Mouse (Mus musculus) inflammation-experienced regulatory T-cells, adult 6 months (primary cell): ENCODE results near the gene Clec4b1. TPM values are rescaled to one million over a fixed set of nuclear protein-coding genes. Genes with fewer than 3 reads are reported as not detected.
"Not testable (repeated sequence)": the region's sequence is repeated elsewhere in the genome, so short reads cannot be mapped to it uniquely, and the experiment has no call there.

ENCODE experiments used
- ATAC-seq: one replicate; pipeline ENCODE4 v1.8.0; 2017
- polyA plus RNA-seq, 3 experiments: library from polyadenylated mRNA; unstranded; fragments of 100-300 nt; shearing (Covaris generic); gene quantifications; one replicate each; pipeline ENCODE4 v1.2.1; 2017

Clec4b1 gene
- polyA plus RNA-seq, result not detected

- ATAC-seq, result no peak
Measured at GRCm38 (mm10) chr6:123049742-123050372, at the start of gene Clec4b1. Gene Clec4b1, plus strand, starts transcription at chr6:123049962.

- ATAC-seq, result not testable (repeated sequence)
Measured at GRCm38 (mm10) chr6:123004696-123005095, 45.1 kb upstream of the Clec4b1 start.

- ATAC-seq, result no peak
Measured at GRCm38 (mm10) chr6:123005591-123005990, 44.2 kb upstream of the Clec4b1 start.

GRCm38 (mm10) chr6:123095125-123095843, 45.5 kb downstream of the Clec4b1 start:
- ATAC-seq, result no peak

DNA sequence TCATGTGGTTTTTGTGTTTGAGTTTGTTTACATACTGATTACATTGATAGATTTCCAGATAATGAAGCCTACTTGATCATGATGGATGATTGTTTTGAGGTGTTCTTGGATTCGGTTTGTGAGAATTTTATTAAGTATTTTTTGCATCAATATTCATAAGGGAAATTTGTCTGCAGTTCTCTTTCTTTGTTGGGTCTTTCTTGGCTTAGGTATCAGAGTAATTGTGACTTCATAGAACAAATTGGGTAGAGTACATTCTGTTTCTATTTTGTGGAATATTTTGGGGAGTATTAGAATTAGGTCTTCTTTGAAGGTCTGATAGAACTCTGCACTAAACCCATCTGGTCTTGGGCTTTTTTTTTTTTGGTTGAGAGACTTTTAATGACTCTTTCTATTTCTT, 56.4 kb downstream of the Clec4b1 start, which contains the start of gene Clec4a2:
Gene Clec4a2, plus strand, starts transcription at position 301 of the 400 bp plus-strand sequence.
- not testable (repeated sequence) for ATAC-seq

Other genes with a start within 250 kb of the Clec4b1 start
- gene Slc2a3, start 248.3 kb upstream of the Clec4b1 start, polyA plus RNA-seq, result 10 to 100 TPM; 59.4 to 80.7 (median 70.8) TPM
- gene Foxj2, start 230.0 kb upstream of the Clec4b1 start, polyA plus RNA-seq, result 10 to 100 TPM in 1 of 3 experiments, 1 to 10 TPM in 2; 6.6 to 10.9 (median 9.3) TPM
- under 1 TPM; 0.24 to 0.46 (median 0.38) TPM for gene C3ar1, start 193.8 kb upstream of the Clec4b1 start, polyA plus RNA-seq
- gene Necap1, start 175.5 kb upstream of the Clec4b1 start, polyA plus RNA-seq, result 10 to 100 TPM; 36.9 to 60.8 (median 55.5) TPM
- under 1 TPM in 2 of 3 experiments, not detected in 1; 0.79 to 0.99 TPM for gene Clec4a1, start 128.1 kb upstream of the Clec4b1 start, polyA plus RNA-seq
- under 1 TPM in 2 of 3 experiments, not detected in 1; 0.53 to 0.72 TPM for gene Clec4a3, start 97.4 kb upstream of the Clec4b1 start, polyA plus RNA-seq
- gene Clec4a4, start 59.6 kb upstream of the Clec4b1 start, polyA plus RNA-seq, result under 1 TPM in 1 of 3 experiments, not detected in 2; 0.88 TPM
- gene Clec4a2, start 56.5 kb downstream of the Clec4b1 start, polyA plus RNA-seq, result not detected
- not detected for gene Clec4b2, start 122.9 kb downstream of the Clec4b1 start, polyA plus RNA-seq
- gene Clec4n, start 179.9 kb downstream of the Clec4b1 start, polyA plus RNA-seq, result under 1 TPM in 1 of 3 experiments, not detected in 2; 0.40 TPM
- gene Clec4d, start 212.1 kb downstream of the Clec4b1 start, polyA plus RNA-seq, result not detected
- gene Clec4e, start 239.9 kb downstream of the Clec4b1 start, polyA plus RNA-seq, result not detected